Mouse (Mus musculus) CH12.LX (cell line): Measurements from ENCODE around the gene Blvrb. TPM values are rescaled to one million over a fixed set of nuclear protein-coding genes. Genes with fewer than 3 reads are reported as not detected.
A peak's percentile ranks its signal among the peaks of the same experiment; 100 is the strongest.

Experiments
- DNase-seq: peaks from one replicate; pipeline ENCODE4 v3.0.0-alpha.2; 2013; ENCODE audit errors: extremely low read depth
- H3K27ac ChIP-seq: 2 replicates; pipeline ENCODE4 v1.5.1; 2012; ENCODE audit warnings: low read depth, mild to moderate bottlenecking, control low read depth, moderate library complexity; ENCODE audit not compliant: insufficient read depth
- H3K27me3 ChIP-seq: replicated peaks from 2 replicates; pipeline ENCODE3; 2012; ENCODE audit warnings: inconsistent platforms
- H3K36me3 ChIP-seq, 2 experiments: replicated peaks in 1 of 2; 2 replicates each; pipeline versions ENCODE3 to v1.6.1; 2012; ENCODE audit warnings: inconsistent platforms in 1 of 2, low read length in 1 of 2, mild to moderate bottlenecking in 1 of 2, mixed read lengths in 1 of 2, moderate library complexity in 1 of 2; ENCODE audit not compliant: control insufficient read depth in 1 of 2, insufficient read depth in 1 of 2
- H3K4me1 ChIP-seq, 2 experiments: 2 replicates each; pipeline ENCODE4 v1.6.1; 2012; ENCODE audit warnings: inconsistent platforms in 1 of 2, moderate library complexity in 1 of 2; ENCODE audit not compliant: insufficient read depth in 2 of 2, control insufficient read depth in 1 of 2
- H3K4me2 ChIP-seq: 2 replicates; pipeline ENCODE4 v1.6.1; 2012; ENCODE audit warnings: low read depth, mild to moderate bottlenecking, control low read depth; ENCODE audit not compliant: poor library complexity, insufficient read depth, severe bottlenecking
- H3K4me3 ChIP-seq, 3 experiments: fragments of 150-350 bp in 1 of 3; sonication (generic) in 1 of 3; replicated peaks in 1 of 3; 2 replicates each; pipeline versions ENCODE3 to v1.5.1; 2011 to 2012; ENCODE audit warnings: low read depth in 2 of 3, low read length in 2 of 3, mild to moderate bottlenecking in 2 of 3, moderate library complexity in 2 of 3, control low read depth in 1 of 3, improper control_type of control experiment in 1 of 3, inconsistent platforms in 1 of 3, mixed read lengths in 1 of 3; ENCODE audit not compliant: poor library complexity in 1 of 3
- H3K79me2 ChIP-seq: replicated peaks from 2 replicates; pipeline ENCODE4 v1.6.1; 2012; ENCODE audit warnings: mild to moderate bottlenecking, moderate library complexity; ENCODE audit not compliant: control insufficient read depth, poor library complexity, insufficient read depth, severe bottlenecking; ENCODE audit errors: extremely low read depth
- H3K9ac ChIP-seq: 2 replicates; pipeline ENCODE4 v1.6.1; 2012; ENCODE audit warnings: low read depth, mild to moderate bottlenecking, control low read depth, moderate library complexity; ENCODE audit not compliant: insufficient read depth
- H3K9me3 ChIP-seq: replicated peaks from 2 replicates; pipeline ENCODE3; 2012; ENCODE audit warnings: low read length, inconsistent platforms, mixed read lengths
- BHLHE40 ChIP-seq: IDR thresholded peaks from 2 replicates; pipeline ENCODE4 v1.6.1; 2011; ENCODE audit warnings: mild to moderate bottlenecking, low read depth, low read length, improper control_type of control experiment
- CHD1 ChIP-seq: IDR thresholded peaks from 2 replicates; pipeline ENCODE4 v1.6.1; 2012; ENCODE audit warnings: low read depth, low read length, improper control_type of control experiment, inconsistent platforms
- CHD2 ChIP-seq: IDR thresholded peaks from 2 replicates; pipeline ENCODE4 v1.6.1; 2011; ENCODE audit warnings: low read length, improper control_type of control experiment
- CTCF ChIP-seq, 2 experiments: IDR thresholded peaks in 1 of 2; conservative IDR thresholded peaks in 1 of 2; 2 replicates each; pipeline ENCODE4 v1.5.1; 2011 to 2012; ENCODE audit warnings: low read depth in 2 of 2, low read length in 2 of 2, improper control_type of control experiment in 1 of 2, inconsistent platforms in 1 of 2, mild to moderate bottlenecking in 1 of 2, moderate library complexity in 1 of 2
- E2F4 ChIP-seq: IDR thresholded peaks from 2 replicates; pipeline ENCODE4 v1.6.1; 2011; ENCODE audit warnings: low read depth, low read length, improper control_type of control experiment; ENCODE audit not compliant: insufficient replicate concordance
- ELF1 ChIP-seq: IDR thresholded peaks from 2 replicates; pipeline ENCODE4 v1.6.1; 2014; ENCODE audit warnings: low read depth, mild to moderate bottlenecking, inconsistent platforms, low read length, improper control_type of control experiment
- EP300 ChIP-seq: IDR thresholded peaks from 2 replicates; pipeline ENCODE4 v1.6.1; 2011; ENCODE audit warnings: low read length, improper control_type of control experiment
- ETS1 ChIP-seq: conservative IDR thresholded peaks from 2 replicates; pipeline ENCODE4 v1.6.1; 2012; ENCODE audit warnings: low read depth, mild to moderate bottlenecking, inconsistent platforms, low read length, improper control_type of control experiment, moderate library complexity
- GABPA ChIP-seq: IDR thresholded peaks from 2 replicates; pipeline ENCODE4 v1.6.1; 2012; ENCODE audit warnings: low read depth, low read length, improper control_type of control experiment, inconsistent platforms; ENCODE audit not compliant: insufficient replicate concordance
- HCFC1 ChIP-seq: IDR thresholded peaks from 2 replicates; pipeline ENCODE4 v1.6.1; 2012; ENCODE audit warnings: low read depth, mild to moderate bottlenecking, inconsistent platforms, low read length, improper control_type of control experiment
- IRF4 ChIP-seq: IDR thresholded peaks from 2 replicates; pipeline ENCODE4 v1.6.1; 2014; ENCODE audit warnings: low read depth, mild to moderate bottlenecking, inconsistent platforms, low read length, improper control_type of control experiment
- JUN ChIP-seq: IDR thresholded peaks from 2 replicates; pipeline ENCODE4 v1.6.1; 2011; ENCODE audit warnings: low read depth, mild to moderate bottlenecking, low read length, improper control_type of control experiment, moderate library complexity; ENCODE audit not compliant: insufficient read depth
- JUND ChIP-seq: conservative IDR thresholded peaks from 2 replicates; pipeline ENCODE4 v1.6.1; 2011; ENCODE audit warnings: low read depth, low read length, improper control_type of control experiment
- KAT2A ChIP-seq: IDR thresholded peaks from 2 replicates; pipeline ENCODE4 v1.6.1; 2012; ENCODE audit warnings: low read length, improper control_type of control experiment, inconsistent platforms; ENCODE audit not compliant: insufficient replicate concordance
- MAFK ChIP-seq: IDR thresholded peaks from 2 replicates; pipeline ENCODE4 v1.6.1; 2011; ENCODE audit warnings: low read length, improper control_type of control experiment; ENCODE audit not compliant: insufficient replicate concordance
- MAX ChIP-seq: IDR thresholded peaks from 2 replicates; pipeline ENCODE4 v1.6.1; 2011; ENCODE audit warnings: low read length, improper control_type of control experiment
- MAZ ChIP-seq: IDR thresholded peaks from 2 replicates; pipeline ENCODE4 v1.6.1; 2012; ENCODE audit warnings: low read depth, mild to moderate bottlenecking, inconsistent platforms, low read length, improper control_type of control experiment, moderate library complexity
- MEF2A ChIP-seq: IDR thresholded peaks from 2 replicates; pipeline ENCODE4 v1.6.1; 2014; ENCODE audit warnings: low read depth, mild to moderate bottlenecking, inconsistent platforms, low read length, improper control_type of control experiment, borderline replicate concordance
- MXI1 ChIP-seq: IDR thresholded peaks from 2 replicates; pipeline ENCODE4 v1.6.1; 2011; ENCODE audit warnings: mild to moderate bottlenecking, low read depth, low read length, improper control_type of control experiment
- MYC ChIP-seq: IDR thresholded peaks from 2 replicates; pipeline ENCODE4 v1.6.1; 2011; ENCODE audit warnings: low read depth, mild to moderate bottlenecking, improper control_type of control experiment, low read length
- NELFE ChIP-seq: IDR thresholded peaks from 2 replicates; pipeline ENCODE4 v1.6.1; 2011; ENCODE audit warnings: low read depth, low read length, improper control_type of control experiment
- NRF1 ChIP-seq: IDR thresholded peaks from 2 replicates; pipeline ENCODE4 v1.6.1; 2014; ENCODE audit warnings: low read depth, mild to moderate bottlenecking, inconsistent platforms, low read length, improper control_type of control experiment, moderate library complexity
- PAX5 ChIP-seq: IDR thresholded peaks from 2 replicates; pipeline ENCODE4 v1.6.1; 2012; ENCODE audit warnings: low read length, inconsistent platforms, mixed read lengths
- POLR2A ChIP-seq: IDR thresholded peaks from 2 replicates; pipeline ENCODE4 v1.6.1; 2011; ENCODE audit warnings: low read depth, mild to moderate bottlenecking, improper control_type of control experiment, low read length
- POLR2AphosphoS2 ChIP-seq: IDR thresholded peaks from 2 replicates; pipeline ENCODE4 v1.6.1; 2011; ENCODE audit warnings: low read depth, low read length, improper control_type of control experiment
- RAD21 ChIP-seq: IDR thresholded peaks from 2 replicates; pipeline ENCODE4 v1.6.1; 2011; ENCODE audit warnings: low read depth, mild to moderate bottlenecking, low read length, improper control_type of control experiment, moderate library complexity
- RCOR1 ChIP-seq: conservative IDR thresholded peaks from 2 replicates; pipeline ENCODE4 v1.6.1; 2012; ENCODE audit warnings: low read depth, mild to moderate bottlenecking, inconsistent platforms, low read length, improper control_type of control experiment
- SIN3A ChIP-seq: IDR thresholded peaks from 2 replicates; pipeline ENCODE4 v1.6.1; 2012; ENCODE audit warnings: low read length, improper control_type of control experiment, inconsistent platforms
- SMC3 ChIP-seq: IDR thresholded peaks from 2 replicates; pipeline ENCODE4 v1.6.1; 2011; ENCODE audit warnings: low read depth, low read length, improper control_type of control experiment
- TBP ChIP-seq: conservative IDR thresholded peaks from 2 replicates; pipeline ENCODE4 v1.6.1; 2011; ENCODE audit warnings: low read depth, low read length, improper control_type of control experiment
- TCF12 ChIP-seq: IDR thresholded peaks from 2 replicates; pipeline ENCODE4 v1.6.1; 2014; ENCODE audit warnings: low read depth, mild to moderate bottlenecking, inconsistent platforms, low read length, improper control_type of control experiment
- UBTF ChIP-seq: IDR thresholded peaks from 2 replicates; pipeline ENCODE4 v1.6.1; 2012; ENCODE audit warnings: low read depth, mild to moderate bottlenecking, inconsistent platforms, low read length, improper control_type of control experiment, moderate library complexity
- USF1 ChIP-seq: IDR thresholded peaks from 2 replicates; pipeline ENCODE4 v1.6.1; 2014; ENCODE audit warnings: low read depth, mild to moderate bottlenecking, inconsistent platforms, low read length, improper control_type of control experiment
- USF2 ChIP-seq: conservative IDR thresholded peaks from 2 replicates; pipeline ENCODE4 v1.6.1; 2011; ENCODE audit warnings: low read depth, low read length, improper control_type of control experiment
- ZC3H11A ChIP-seq: IDR thresholded peaks from 2 replicates; pipeline ENCODE4 v1.6.1; 2012; ENCODE audit warnings: low read depth, mild to moderate bottlenecking, inconsistent platforms, low read length, improper control_type of control experiment
- ZKSCAN1 ChIP-seq: IDR thresholded peaks from 2 replicates; pipeline ENCODE4 v1.6.1; 2012; ENCODE audit warnings: low read depth, inconsistent platforms, low read length, improper control_type of control experiment, borderline replicate concordance
- ZMIZ1 ChIP-seq: IDR thresholded peaks from 2 replicates; pipeline ENCODE4 v1.6.1; 2012; ENCODE audit warnings: low read depth, mild to moderate bottlenecking, inconsistent platforms, low read length, improper control_type of control experiment
- ZNF384 ChIP-seq: IDR thresholded peaks from 2 replicates; pipeline ENCODE4 v1.6.1; 2012; ENCODE audit warnings: low read depth, low read length, improper control_type of control experiment, inconsistent platforms
- dilution Hi-C: fragments of 300-500 bp; cut with MboI; formaldehyde crosslinking; loops from 2 replicates; pipeline ENCODE4 v1.14.3; 2020; ENCODE audit warnings: low sequenced_read_pairs; ENCODE audit not compliant: extremely low pct_unique_long_range_greater_than_20kb, extremely low pct_ligation_motif_present
- in situ Hi-C: fragments of 300-500 bp; cut with MboI; formaldehyde crosslinking; loops from 3 replicates; pipeline ENCODE4 v1.14.3; 2019; ENCODE audit warnings: low sequenced_read_pairs, low pct_ligation_motif_present, low pct_unique_long_range_greater_than_20kb, mixed read lengths
- polyA plus RNA-seq: library from polyadenylated mRNA; unstranded; fragments of >175 nt; gene quantifications from 2 replicates; pipeline ENCODE4 v1.2.1, GENCODE M21; 2012; ENCODE audit warnings: low read depth; ENCODE audit not compliant: insufficient read length
- total RNA-seq, 2 experiments: library from RNA; depleted of rRNA; stranded (reverse); fragments of 300-350 nt in 1 of 2; fragments of >200 nt in 1 of 2; gene quantifications; 2 replicates each; pipeline ENCODE4 v1.2.3; 2012 to 2014

Blvrb gene
- total and polyA plus RNA-seq, 3 experiments = 4.3 to 9.4 (median 7.6) TPM

- DNase-seq = peak; percentile 99
- 0 out of 2 replicates have a peak, but pooled peaks have one; percentile 12 for TF ChIP-seq UBTF
- no peak for TF ChIP-seq ETS1
- TF ChIP-seq CTCF (conservative IDR thresholded peaks at IDR 0.05 in 1 of 2, IDR thresholded peaks at IDR 0.05 in 1 of 2; ENCODE audit: low read depth in 2 of 2, low read length in 2 of 2) = peak in 1 of 2 experiments; percentile 61; a peak in 2 of 4 replicates
- TF ChIP-seq MYC = no peak
- TF ChIP-seq MAX = peak; percentile 59
- TF ChIP-seq SIN3A = no peak; the same call in 1 of the 2 replicates
- TF ChIP-seq MAFK = no peak
- no peak for TF ChIP-seq PAX5
- peak; percentile 70; the same call in 1 of the 2 replicates for TF ChIP-seq E2F4
- TF ChIP-seq KAT2A = 0 out of 2 replicates have a peak, but pooled peaks have one; percentile 4
- TF ChIP-seq USF1 = no peak
- no peak; the same call in 1 of the 2 replicates for TF ChIP-seq MEF2A
- TF ChIP-seq MXI1 = peak; percentile 57
- TF ChIP-seq TBP = peak; percentile 92
- TF ChIP-seq JUND = no peak
- TF ChIP-seq NRF1 = peak; percentile 93
- TF ChIP-seq RCOR1 = no peak
- TF ChIP-seq POLR2A = peak; percentile 100
- TF ChIP-seq EP300 = no peak
- TF ChIP-seq ZMIZ1 = peak; percentile 95
- no peak for TF ChIP-seq ZNF384
- peak; percentile 97 for TF ChIP-seq POLR2AphosphoS2
- TF ChIP-seq TCF12 = peak; percentile 94
- TF ChIP-seq SMC3 = no peak; the same call in 1 of the 2 replicates
- peak; percentile 97 for TF ChIP-seq NELFE
- no peak for TF ChIP-seq RAD21
- TF ChIP-seq JUN = no peak
- TF ChIP-seq CHD1 = no peak
- no peak; the same call in 1 of the 2 replicates for TF ChIP-seq HCFC1
- no peak for TF ChIP-seq ZKSCAN1
- TF ChIP-seq USF2 = no peak
- no peak for TF ChIP-seq ZC3H11A
- peak; percentile 70 for TF ChIP-seq ELF1
- peak; percentile 19; the same call in 1 of the 2 replicates for TF ChIP-seq IRF4
- TF ChIP-seq MAZ = peak; percentile 85
- peak; percentile 60 for TF ChIP-seq BHLHE40
- no peak for TF ChIP-seq GABPA
- TF ChIP-seq CHD2 = peak; percentile 58; the same call in 1 of the 2 replicates
- Histone ChIP-seq H3K27ac (peak within 1 kb of the TSS; percentile 31), H3K4me2 (peak within 1 kb of the TSS; percentile 87), H3K4me3 (peak within 1 kb of the TSS; percentile 59 to 78 (median 69)), H3K79me2 (no peaks in the 10 kb centered on the region), H3K36me3 (peaks cover 0 to 10% of the 10 kb centered on the region in 2 experiments), H3K27me3 (no peaks in the 10 kb centered on the region), H3K4me1 (peaks cover 5 to 47% of the 10 kb centered on the region in 2 experiments), H3K9ac (peak within 1 kb of the TSS; percentile 77), H3K9me3 (no peaks in the 10 kb centered on the region)
- in situ Hi-C loops (no loop called here), dilution Hi-C loops (no loop called here)
These were observed 39.3 kb downstream of the Blvrb start, which contains the start of gene Sertad1 for GRCm38 (mm10) chr7:27486770-27487697. Gene Sertad1 (plus strand): TSS chr7:27486910.
